Mouse (Mus musculus) small intestine, adult 2 months (tissue): ENCODE results near the gene Fzd9. TPM values are rescaled to one million over a fixed set of nuclear protein-coding genes. Genes with fewer than 3 reads are reported as not detected.

Source experiments
- H3K27ac ChIP-seq: fragments of 200-500 bp; 2 replicates; pipeline ENCODE4 v1.5.1; 2012; ENCODE audit warnings: low read depth, low read length, control low read depth, inconsistent platforms; ENCODE audit not compliant: insufficient read depth
- H3K27me3 ChIP-seq: fragments of 200-500 bp; 2 replicates; pipeline ENCODE4 v1.6.1; 2012; ENCODE audit warnings: mild to moderate bottlenecking, moderate library complexity, low read length, inconsistent platforms; ENCODE audit not compliant: control insufficient read depth, insufficient read depth
- H3K36me3 ChIP-seq: fragments of 200-500 bp; 2 replicates; pipeline ENCODE4 v1.6.1; 2012; ENCODE audit warnings: mild to moderate bottlenecking, low read length, control low read depth, inconsistent platforms; ENCODE audit not compliant: control insufficient read depth, insufficient read depth
- H3K4me1 ChIP-seq: fragments of 200-500 bp; 2 replicates; pipeline ENCODE4 v1.6.1; 2012; ENCODE audit warnings: low read length, inconsistent platforms, mixed read lengths; ENCODE audit not compliant: control insufficient read depth, insufficient read depth, insufficient read length
- H3K4me3 ChIP-seq: fragments of 200-500 bp; 2 replicates; pipeline ENCODE4 v1.5.1; 2012; ENCODE audit warnings: low read depth, mild to moderate bottlenecking, control low read depth, inconsistent platforms, low read length, moderate library complexity
- CTCF ChIP-seq: fragments of 200-500 bp; IDR thresholded peaks from 2 replicates; pipeline ENCODE4 v1.5.1; 2012; ENCODE audit warnings: low read depth, mild to moderate bottlenecking, control low read depth, inconsistent platforms, low read length, moderate library complexity, mixed read lengths; ENCODE audit not compliant: insufficient replicate concordance, insufficient read length; ENCODE audit errors: extremely low read depth
- POLR2A ChIP-seq: fragments of 200-500 bp; IDR thresholded peaks from 2 replicates; pipeline ENCODE4 v1.6.1; 2012; ENCODE audit warnings: low read depth, mild to moderate bottlenecking, control low read depth, inconsistent platforms, low read length, moderate library complexity
- WGBS: fragments of 180-500 bp; shearing (Covaris S2); methylation state at CpG from one replicate; pipeline ENCODE4 v1.1.7; 2018; 5-methylcytosine and 5-hydroxymethylcytosine counted together
- polyA plus RNA-seq: library from polyadenylated mRNA; depleted of rRNA; stranded (reverse); fragments of >200 nt; gene quantifications from 2 replicates; pipeline ENCODE4 v1.2.3, GENCODE M21; 2012; rRNA removed

Fzd9 gene
- polyA plus RNA-seq = 2.2 and 8.7 TPM in 2 replicates

GRCm38 (mm10) chr5:135251079-135251454 lies at the start of gene Fzd9:
TSS of gene Fzd9 (minus strand) at chr5:135251230.
- H3K27ac ChIP-seq = no peak within 1 kb of the TSS
- no peak for TF ChIP-seq CTCF
- no peak for TF ChIP-seq POLR2A
- WGBS = under 1% methylated on average over 51 of the region's 51 CpGs
- H3K4me3 ChIP-seq = peak within 1 kb of the TSS; percentile 67
- peaks cover 6% of the 10 kb centered on the region; the same call in 1 of the 2 replicates for H3K36me3 ChIP-seq
- peaks cover 12% of the 10 kb centered on the region for H3K4me1 ChIP-seq
- peaks cover 14% of the 10 kb centered on the region for H3K27me3 ChIP-seq

- H3K27ac ChIP-seq = no peak overlapping the region
- no peak overlapping the region for H3K4me3 ChIP-seq
- TF ChIP-seq POLR2A (no peak), CTCF (no peak)
- H3K27me3 ChIP-seq = no peaks in the 10 kb centered on the region
- H3K36me3 ChIP-seq = no peaks in the 10 kb centered on the region
- H3K4me1 ChIP-seq = no peaks in the 10 kb centered on the region; the same call in 1 of the 2 replicates
- 94% methylated on average over 2 of the region's 2 CpGs for WGBS
These were observed 41.0 kb upstream of the Fzd9 start for GRCm38 (mm10) chr5:135292001-135292400.

GRCm38 (mm10) chr5:135291193-135291592 lies 40.2 kb upstream of the Fzd9 start:
- Histone ChIP-seq H3K36me3 (no peaks in the 10 kb centered on the region), H3K4me1 (no peaks in the 10 kb centered on the region; the same call in 1 of the 2 replicates), H3K27me3 (no peaks in the 10 kb centered on the region), H3K27ac (no peak overlapping the region), H3K4me3 (no peak overlapping the region)
- no peak for TF ChIP-seq POLR2A
- no peak for TF ChIP-seq CTCF
- 74% methylated on average over 4 of the region's 4 CpGs for WGBS

GRCm38 (mm10) chr5:135290703-135291102 lies 39.7 kb upstream of the Fzd9 start:
- H3K4me1 ChIP-seq = no peaks in the 10 kb centered on the region; the same call in 1 of the 2 replicates
- no peak overlapping the region for H3K27ac ChIP-seq
- no peaks in the 10 kb centered on the region for H3K27me3 ChIP-seq
- 85% methylated on average over 6 of the region's 6 CpGs for WGBS
- H3K4me3 ChIP-seq = no peak overlapping the region
- TF ChIP-seq CTCF = no peak
- TF ChIP-seq POLR2A = no peak
- no peaks in the 10 kb centered on the region for H3K36me3 ChIP-seq

- Histone ChIP-seq H3K36me3 (no peaks in the 10 kb centered on the region), H3K4me1 (no peaks in the 10 kb centered on the region), H3K27ac (no peak overlapping the region), H3K4me3 (no peak overlapping the region), H3K27me3 (no peaks in the 10 kb centered on the region)
- WGBS = 79% methylated on average over 5 of the region's 5 CpGs
- TF ChIP-seq CTCF = no peak
These were observed 35.9 kb upstream of the Fzd9 start for GRCm38 (mm10) chr5:135286926-135287325.

GRCm38 (mm10) chr5:135286185-135286584 lies 35.2 kb upstream of the Fzd9 start:
- TF ChIP-seq CTCF (peak; percentile 74), POLR2A (no peak)

GRCm38 (mm10) chr5:135285211-135285610 lies 34.2 kb upstream of the Fzd9 start:
- TF ChIP-seq CTCF (no peak), POLR2A (no peak)
- Histone ChIP-seq H3K27me3 (no peaks in the 10 kb centered on the region), H3K4me3 (no peak overlapping the region), H3K27ac (no peak overlapping the region), H3K4me1 (no peaks in the 10 kb centered on the region), H3K36me3 (no peaks in the 10 kb centered on the region)
- 75% methylated on average over 3 of the region's 3 CpGs for WGBS

More at GRCm38 (mm10) chr5:135286185-135286584, 35.2 kb upstream of the Fzd9 start:
- 1% methylated on average over 6 of the region's 6 CpGs for WGBS
- H3K4me3 ChIP-seq = no peak overlapping the region
- no peaks in the 10 kb centered on the region for H3K27me3 ChIP-seq
- H3K27ac ChIP-seq = no peak overlapping the region
- H3K36me3 ChIP-seq = no peaks in the 10 kb centered on the region
- H3K4me1 ChIP-seq = no peaks in the 10 kb centered on the region

GRCm38 (mm10) chr5:135280226-135280625 lies 29.2 kb upstream of the Fzd9 start:
- H3K4me3 ChIP-seq = no peak overlapping the region
- 67% methylated on average over 9 of the region's 9 CpGs for WGBS

More at GRCm38 (mm10) chr5:135280226-135280625, 29.2 kb upstream of the Fzd9 start:
- TF ChIP-seq CTCF (no peak), POLR2A (no peak)
- H3K36me3 ChIP-seq = no peaks in the 10 kb centered on the region
- 0 out of 2 replicates have a peak, but pooled peaks cover 7% of the 10 kb centered on the region for H3K4me1 ChIP-seq
- H3K27me3 ChIP-seq = no peaks in the 10 kb centered on the region
- no peak overlapping the region for H3K27ac ChIP-seq
